Mouse (Mus musculus) intestine, embryonic 14.5 days (tissue): Measurements from ENCODE around the gene Cep85l. TPM values are rescaled to one million over a fixed set of nuclear protein-coding genes. Genes with fewer than 3 reads are reported as not detected.

Source experiments
- ATAC-seq: fragments of 200-750 bp; cut with Nextera tagmentation; replicated peaks from 2 replicates; pipeline ENCODE4 v1.8.0; 2017; ENCODE audit warnings: low read depth, moderate number of reproducible peaks, moderate TSS enrichment, moderate library complexity; ENCODE audit not compliant: low FRiP score, low TSS enrichment
- DNase-seq: peaks from one replicate; pipeline ENCODE4 v3.0.0-alpha.2; 2018; ENCODE audit warnings: low spot score
- H3K27ac ChIP-seq: fragments of 300-500 bp; sonication (generic); 2 replicates; pipeline ENCODE4 v1.5.1; 2014; ENCODE audit warnings: low read depth, mild to moderate bottlenecking, control low read depth
- H3K27me3 ChIP-seq: fragments of 300-500 bp; sonication (generic); replicated peaks from 2 replicates; pipeline ENCODE4 v1.6.1; 2014; ENCODE audit warnings: low read length, control low read depth; ENCODE audit not compliant: control insufficient read depth, insufficient read depth
- H3K36me3 ChIP-seq: fragments of 300-500 bp; sonication (generic); 2 replicates; pipeline ENCODE4 v1.6.1; 2014; ENCODE audit warnings: low read length, control low read depth; ENCODE audit not compliant: control insufficient read depth, insufficient read depth
- H3K4me1 ChIP-seq: fragments of 300-500 bp; sonication (generic); replicated peaks from 2 replicates; pipeline ENCODE4 v1.6.1; 2014; ENCODE audit warnings: low read length, control low read depth, mixed read lengths; ENCODE audit not compliant: control insufficient read depth, insufficient read depth
- H3K4me2 ChIP-seq: fragments of 300-500 bp; sonication (generic); 2 replicates; pipeline ENCODE4 v1.6.1; 2014; ENCODE audit warnings: low read length
- H3K4me3 ChIP-seq: fragments of 300-500 bp; sonication (generic); 2 replicates; pipeline ENCODE4 v1.5.1; 2014; ENCODE audit warnings: low read depth, low read length, control low read depth, mixed read lengths
- H3K9ac ChIP-seq: fragments of 300-500 bp; sonication (generic); 2 replicates; pipeline ENCODE4 v1.6.1; 2014; ENCODE audit warnings: mild to moderate bottlenecking, low read length
- H3K9me3 ChIP-seq: fragments of 300-500 bp; sonication (generic); 2 replicates; pipeline ENCODE4 v1.6.1; 2016; ENCODE audit warnings: low read length, control low read depth; ENCODE audit not compliant: control insufficient read depth
- WGBS: fragments of 180-500 bp; shearing (Covaris S2); extraction: QIAGEN DNeasy Blood & Tissue Kit; methylation state at CpG from one replicate; pipeline ENCODE4 v1.1.7; 2014; 5-methylcytosine and 5-hydroxymethylcytosine counted together
- polyA plus RNA-seq: library from polyadenylated mRNA; unstranded; fragments of >200 nt; fragmentation: Nextera tagmentation; extraction: Ambion mirVana; gene quantifications from 2 replicates; pipeline ENCODE4 v1.2.1, GENCODE M21; 2014

Cep85l gene
- polyA plus RNA-seq, 1 experiment from 2014 or later = 7.0 TPM

DNA sequence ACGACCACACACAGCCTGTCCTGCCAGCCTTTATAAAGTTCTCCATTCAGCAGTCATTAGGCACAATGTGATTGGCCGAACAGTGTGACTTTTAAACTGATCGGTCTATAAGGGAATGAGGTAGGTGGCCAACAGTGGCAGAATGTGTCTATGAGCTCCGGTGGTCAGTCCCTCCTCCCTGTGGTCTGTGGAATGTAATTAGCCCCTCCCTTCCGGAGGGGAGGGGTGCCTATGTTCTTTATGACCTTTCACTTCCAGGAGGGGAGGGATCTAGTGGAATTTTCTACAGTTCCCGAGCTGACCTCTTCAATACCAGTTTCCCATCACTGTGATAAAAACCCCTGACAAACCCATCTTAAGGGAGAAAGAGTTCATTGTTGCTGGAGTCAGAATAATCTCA is 144.4 kb downstream of the Cep85l start:
- Histone ChIP-seq H3K4me2 (no peak overlapping the region), H3K36me3 (no peaks in the 10 kb centered on the region), H3K4me3 (no peak overlapping the region), H3K9me3 (no peaks in the 10 kb centered on the region), H3K9ac (no peak overlapping the region), H3K4me1 (no peaks in the 10 kb centered on the region), H3K27me3 (no peaks in the 10 kb centered on the region), H3K27ac (no peak overlapping the region)
- DNase-seq (no peak), ATAC-seq (no peak)
- 61% methylated on average over 6 of the region's 6 CpGs for WGBS

DNA sequence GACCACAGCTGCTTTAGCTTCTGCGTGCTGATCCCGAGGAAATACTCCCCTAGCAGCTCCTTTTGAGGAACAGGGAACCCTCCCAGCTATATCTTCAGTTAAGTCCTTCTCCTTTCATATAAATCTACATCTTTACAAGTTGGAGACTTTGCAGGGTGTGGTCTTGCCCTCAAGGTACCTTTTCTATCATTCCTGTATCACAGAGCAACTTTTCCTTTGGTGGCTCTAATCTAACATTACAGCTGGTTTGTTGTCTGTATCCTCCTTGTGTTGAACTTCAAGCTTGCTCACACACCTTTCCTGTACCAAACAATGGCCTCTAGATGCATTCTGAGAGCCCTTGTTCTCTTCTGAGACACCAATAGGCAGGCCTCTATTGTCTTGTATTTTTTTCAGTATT is 145.1 kb downstream of the Cep85l start:
- no peaks in the 10 kb centered on the region for H3K9me3 ChIP-seq
- no peaks in the 10 kb centered on the region for H3K27me3 ChIP-seq
- WGBS = 83% methylated on average over 2 of the region's 2 CpGs
- no peak overlapping the region for H3K4me2 ChIP-seq
- no peak overlapping the region for H3K9ac ChIP-seq
- no peak overlapping the region for H3K27ac ChIP-seq
- ATAC-seq (no peak), DNase-seq (no peak)
- H3K36me3 ChIP-seq = no peaks in the 10 kb centered on the region
- no peaks in the 10 kb centered on the region for H3K4me1 ChIP-seq
- H3K4me3 ChIP-seq = no peak overlapping the region

GRCm38 (mm10) chr10:53234086-53234613 is 145.6 kb downstream of the Cep85l start:
- ATAC-seq = no peak
- 83% methylated on average over 2 of the region's 2 CpGs for WGBS
- no peaks in the 10 kb centered on the region for H3K27me3 ChIP-seq

DNA sequence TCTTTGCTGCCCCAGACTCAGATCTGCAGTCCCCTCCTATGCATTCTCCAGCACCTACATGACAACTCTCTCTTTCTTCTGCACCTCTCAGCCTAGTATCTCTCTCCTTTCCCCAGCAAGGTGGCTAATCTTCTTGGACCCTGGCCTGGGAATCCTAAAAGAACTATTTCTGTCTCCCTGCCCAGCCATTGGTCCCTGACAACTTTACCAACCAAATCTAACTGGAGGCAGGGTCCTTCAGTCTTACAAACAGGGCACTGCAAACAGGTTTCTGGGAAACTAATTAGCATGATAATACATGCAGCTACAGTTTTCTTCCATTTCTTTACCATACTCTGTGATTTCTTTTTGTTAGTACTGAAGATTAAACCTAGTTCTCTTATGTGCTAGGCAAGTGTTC is 148.9 kb downstream of the Cep85l start:
- ATAC-seq (no peak), DNase-seq (no peak)
- H3K9ac ChIP-seq = no peak overlapping the region
- H3K27me3 ChIP-seq = no peaks in the 10 kb centered on the region
- H3K4me1 ChIP-seq = no peaks in the 10 kb centered on the region
- no peaks in the 10 kb centered on the region for H3K36me3 ChIP-seq
- H3K9me3 ChIP-seq = no peaks in the 10 kb centered on the region
- no peak overlapping the region for H3K4me2 ChIP-seq
- no peak overlapping the region for H3K27ac ChIP-seq
- no peak overlapping the region for H3K4me3 ChIP-seq

More at GRCm38 (mm10) chr10:53234086-53234613, 145.6 kb downstream of the Cep85l start:
- Histone ChIP-seq H3K4me3 (no peak overlapping the region), H3K9ac (no peak overlapping the region), H3K27ac (no peak overlapping the region), H3K36me3 (no peaks in the 10 kb centered on the region), H3K9me3 (no peaks in the 10 kb centered on the region), H3K4me1 (no peaks in the 10 kb centered on the region), H3K4me2 (no peak overlapping the region)
- DNase-seq = no peak

DNA sequence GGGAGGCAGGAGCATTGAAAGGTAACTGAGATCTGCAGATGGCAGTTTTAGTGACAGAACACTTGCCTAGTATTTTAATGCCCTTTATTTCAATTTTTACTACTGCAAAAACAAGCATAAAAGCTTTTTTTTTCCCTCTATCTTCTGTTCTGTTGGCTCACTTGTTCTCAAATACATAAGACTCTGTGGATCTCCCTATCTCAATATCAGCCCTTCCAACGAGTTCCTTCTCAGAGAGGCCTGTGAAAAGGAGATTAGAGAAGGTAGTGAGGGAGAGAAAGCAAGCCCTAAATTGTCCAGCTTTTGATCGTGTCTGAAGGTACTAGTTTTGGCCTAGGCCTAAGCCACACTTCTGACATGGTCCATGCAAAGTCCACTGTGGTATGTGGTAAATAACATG is 150.6 kb downstream of the Cep85l start:
- Histone ChIP-seq H3K27ac (no peak overlapping the region), H3K4me3 (no peak overlapping the region), H3K9ac (no peak overlapping the region), H3K9me3 (no peaks in the 10 kb centered on the region), H3K4me1 (no peaks in the 10 kb centered on the region), H3K36me3 (no peaks in the 10 kb centered on the region), H3K4me2 (no peak overlapping the region), H3K27me3 (no peaks in the 10 kb centered on the region)
- DNase-seq (no peak), ATAC-seq (no peak)
- 78% methylated on average over 2 of the region's 2 CpGs for WGBS

Other genes with a start within 250 kb of the Cep85l start
- 2.7 and 3.4 TPM in 2 replicates for gene Pln, start 42.3 kb downstream of the Cep85l start, polyA plus RNA-seq
- 104 and 109 TPM in 2 replicates for gene Asf1a, start 216.8 kb upstream of the Cep85l start, polyA plus RNA-seq